Mouse (Mus musculus): ENCODE measurements at regions not wholly inside any gene's neighbourhood (a gene's known extent, or its start where the extent isn't known, plus 50 kb on each side); places are given as distances from the start of the nearest gene placed in this dataset.

DNA sequence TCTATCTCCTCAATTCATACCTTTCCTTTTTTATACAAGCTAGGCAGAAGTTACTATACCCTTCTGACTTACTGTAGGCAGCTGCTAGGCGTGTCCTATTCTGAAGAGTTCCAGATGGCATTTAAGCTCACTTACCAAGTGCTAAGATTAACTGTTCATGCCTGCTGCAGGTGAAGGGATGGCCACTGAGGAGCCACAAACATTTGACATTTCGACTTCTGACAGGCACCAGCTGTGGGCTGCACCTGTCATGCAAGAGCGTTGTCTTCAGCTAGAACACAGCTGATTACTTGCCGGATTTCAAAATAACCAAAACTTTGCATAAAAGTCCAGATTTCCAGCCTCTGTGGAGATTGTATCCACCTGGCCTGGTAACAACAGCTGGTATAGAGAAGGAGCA is 419.7 kb downstream of the Zfp619 start:
- no peak overlapping the region for H3K4me3 ChIP-seq (ENCODE audit: low read depth, low read length)
- no peaks in the 10 kb centered on the region for H3K27me3 ChIP-seq (ENCODE audit: control insufficient read depth, insufficient read depth, low read length)
- H3K4me1 ChIP-seq (ENCODE audit: control insufficient read depth, insufficient read depth, insufficient read length, low read length) = no peaks in the 10 kb centered on the region
- H3K27ac ChIP-seq (ENCODE audit: insufficient read depth, low read depth, low read length) = no peak overlapping the region
- no peaks in the 10 kb centered on the region for H3K36me3 ChIP-seq (ENCODE audit: control insufficient read depth, insufficient read depth, low read length)
- 70% methylated on average over 4 of the region's 4 CpGs for WGBS
- TF ChIP-seq POLR2A (IDR thresholded peaks at IDR 0.05; ENCODE audit: low read depth, low read length) = no peak
- TF ChIP-seq CTCF (IDR thresholded peaks at IDR 0.05; ENCODE audit: extremely low read depth, insufficient read length, insufficient replicate concordance, low read depth, low read length) = no peak

DNA sequence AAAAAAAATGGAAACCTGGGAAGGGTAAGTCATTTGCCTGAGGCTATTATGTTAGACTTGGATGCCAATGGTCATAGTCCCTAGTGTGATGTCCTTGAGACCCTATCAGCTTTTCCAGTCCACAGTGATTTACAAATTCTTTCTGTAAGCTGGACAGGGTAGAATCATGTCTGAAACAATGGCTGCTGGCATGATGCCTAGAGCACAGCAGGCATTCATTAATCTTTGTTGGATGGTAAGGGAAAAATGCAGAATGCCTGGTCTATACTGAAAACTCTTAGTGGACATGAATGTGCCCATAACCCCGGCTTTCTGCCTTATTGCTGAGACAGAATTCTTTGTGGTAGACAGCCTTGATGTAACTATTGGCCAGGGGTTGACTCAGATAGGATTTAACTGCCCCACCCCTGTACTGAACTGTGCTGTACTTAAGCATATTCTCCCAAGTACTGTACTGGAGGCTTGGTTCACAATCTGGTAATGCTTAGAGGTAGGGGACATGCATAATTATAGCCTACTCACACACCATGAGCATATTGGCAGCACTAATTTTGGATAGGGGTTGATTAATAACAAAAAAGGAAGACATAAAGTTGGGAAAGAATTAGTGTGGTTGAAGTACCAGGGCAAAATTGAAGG is 424.8 kb downstream of the Zfp619 start:
- no peaks in the 10 kb centered on the region for H3K27me3 ChIP-seq (ENCODE audit: control insufficient read depth, insufficient read depth, low read length)
- H3K36me3 ChIP-seq (ENCODE audit: control insufficient read depth, insufficient read depth, low read length) = no peaks in the 10 kb centered on the region
- H3K4me1 ChIP-seq (ENCODE audit: control insufficient read depth, insufficient read depth, insufficient read length, low read length) = no peaks in the 10 kb centered on the region
- TF ChIP-seq POLR2A (IDR thresholded peaks at IDR 0.05; ENCODE audit: low read depth, low read length) = no peak
- no peak for TF ChIP-seq CTCF (IDR thresholded peaks at IDR 0.05; ENCODE audit: extremely low read depth, insufficient read length, insufficient replicate concordance, low read depth, low read length)
- WGBS = 42% methylated on average over 1 of the region's 1 CpGs
- H3K27ac ChIP-seq (ENCODE audit: insufficient read depth, low read depth, low read length) = no peak overlapping the region
- no peak overlapping the region for H3K4me3 ChIP-seq (ENCODE audit: low read depth, low read length)

DNA sequence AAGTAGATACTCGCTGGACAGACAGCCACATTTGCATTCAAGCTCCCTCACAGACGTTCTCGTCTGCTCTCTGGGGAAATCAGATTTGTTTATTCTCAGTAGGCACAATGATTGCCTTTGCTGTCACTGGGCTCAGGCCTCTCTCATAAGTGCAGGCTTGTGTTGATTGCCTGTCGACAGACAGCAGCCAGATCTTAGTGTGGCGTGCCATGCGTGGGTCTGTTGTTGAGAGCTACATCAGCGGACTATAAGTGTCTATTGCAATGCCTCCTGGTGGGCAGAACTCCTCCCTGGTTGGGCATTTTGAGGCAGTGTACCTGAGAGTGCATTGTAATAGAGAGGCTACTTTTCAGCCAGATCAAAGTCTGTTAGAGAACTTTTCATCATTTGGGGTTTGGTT is 436.5 kb downstream of the Zfp619 start:
- H3K27ac ChIP-seq (ENCODE audit: insufficient read depth, low read depth, low read length) = no peak overlapping the region
- no peak for TF ChIP-seq CTCF (IDR thresholded peaks at IDR 0.05; ENCODE audit: extremely low read depth, insufficient read length, insufficient replicate concordance, low read depth, low read length)
- no peak for TF ChIP-seq POLR2A (IDR thresholded peaks at IDR 0.05; ENCODE audit: low read depth, low read length)
- no peaks in the 10 kb centered on the region for H3K36me3 ChIP-seq (ENCODE audit: control insufficient read depth, insufficient read depth, low read length)
- WGBS = 57% methylated on average over 7 of the region's 7 CpGs
- H3K4me3 ChIP-seq (ENCODE audit: low read depth, low read length) = no peak overlapping the region
- no peaks in the 10 kb centered on the region for H3K4me1 ChIP-seq (ENCODE audit: control insufficient read depth, insufficient read depth, insufficient read length, low read length)
- H3K27me3 ChIP-seq (ENCODE audit: control insufficient read depth, insufficient read depth, low read length) = no peaks in the 10 kb centered on the region

DNA sequence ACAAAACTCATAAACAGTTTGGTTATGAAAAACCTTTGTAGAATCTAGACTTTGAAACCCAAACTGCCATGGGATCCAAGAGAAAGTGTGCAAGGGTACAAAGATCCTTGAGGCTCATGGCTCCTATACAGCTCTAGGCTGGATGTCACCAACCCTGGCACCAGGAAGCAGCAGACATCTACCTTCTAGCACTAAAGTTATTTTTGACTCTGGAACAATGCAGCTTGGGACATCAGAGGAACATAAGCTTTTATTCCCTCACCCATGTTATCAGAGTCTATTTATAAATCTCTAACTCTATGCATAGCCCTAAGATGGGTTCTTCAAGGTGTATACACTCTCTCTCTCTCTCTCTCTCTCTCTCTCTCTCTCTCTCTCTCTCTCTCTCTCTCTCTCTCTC is 437.4 kb downstream of the Zfp619 start:
- no peaks in the 10 kb centered on the region for H3K36me3 ChIP-seq (ENCODE audit: control insufficient read depth, insufficient read depth, low read length)
- H3K4me1 ChIP-seq (ENCODE audit: control insufficient read depth, insufficient read depth, insufficient read length, low read length) = no peaks in the 10 kb centered on the region
- no peak overlapping the region for H3K4me3 ChIP-seq (ENCODE audit: low read depth, low read length)
- H3K27ac ChIP-seq (ENCODE audit: insufficient read depth, low read depth, low read length) = no peak overlapping the region
- no peaks in the 10 kb centered on the region for H3K27me3 ChIP-seq (ENCODE audit: control insufficient read depth, insufficient read depth, low read length)
- TF ChIP-seq CTCF (IDR thresholded peaks at IDR 0.05; ENCODE audit: extremely low read depth, insufficient read length, insufficient replicate concordance, low read depth, low read length) = no peak
- TF ChIP-seq POLR2A (IDR thresholded peaks at IDR 0.05; ENCODE audit: low read depth, low read length) = no peak

DNA sequence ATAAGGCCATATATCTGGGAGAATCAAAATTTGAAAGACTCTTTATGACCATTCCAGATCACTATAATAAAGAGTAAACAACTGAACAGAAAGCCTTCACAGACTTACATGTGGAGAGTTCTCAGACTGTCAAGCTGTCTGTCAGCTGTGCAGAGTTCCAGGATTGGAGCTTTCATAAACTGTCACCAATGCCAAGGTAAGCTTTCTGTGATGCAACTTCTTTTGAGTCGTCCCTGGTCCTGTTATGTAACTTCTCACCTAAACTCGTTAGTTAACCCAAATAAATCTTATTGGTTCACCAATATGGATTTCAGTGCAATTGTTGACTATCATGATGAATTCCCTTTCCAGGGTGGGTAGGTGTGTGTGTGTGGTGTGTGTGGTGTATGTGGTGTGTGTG is 460.6 kb downstream of the Zfp619 start:
- H3K27me3 ChIP-seq (ENCODE audit: control insufficient read depth, insufficient read depth, low read length) = no peaks in the 10 kb centered on the region
- no peaks in the 10 kb centered on the region for H3K36me3 ChIP-seq (ENCODE audit: control insufficient read depth, insufficient read depth, low read length)
- no peak overlapping the region for H3K4me3 ChIP-seq (ENCODE audit: low read depth, low read length)
- 54% methylated on average over 2 of the region's 2 CpGs for WGBS
- no peak for TF ChIP-seq CTCF (IDR thresholded peaks at IDR 0.05; ENCODE audit: extremely low read depth, insufficient read length, insufficient replicate concordance, low read depth, low read length)
- no peaks in the 10 kb centered on the region for H3K4me1 ChIP-seq (ENCODE audit: control insufficient read depth, insufficient read depth, insufficient read length, low read length)
- no peak overlapping the region for H3K27ac ChIP-seq (ENCODE audit: insufficient read depth, low read depth, low read length)

DNA sequence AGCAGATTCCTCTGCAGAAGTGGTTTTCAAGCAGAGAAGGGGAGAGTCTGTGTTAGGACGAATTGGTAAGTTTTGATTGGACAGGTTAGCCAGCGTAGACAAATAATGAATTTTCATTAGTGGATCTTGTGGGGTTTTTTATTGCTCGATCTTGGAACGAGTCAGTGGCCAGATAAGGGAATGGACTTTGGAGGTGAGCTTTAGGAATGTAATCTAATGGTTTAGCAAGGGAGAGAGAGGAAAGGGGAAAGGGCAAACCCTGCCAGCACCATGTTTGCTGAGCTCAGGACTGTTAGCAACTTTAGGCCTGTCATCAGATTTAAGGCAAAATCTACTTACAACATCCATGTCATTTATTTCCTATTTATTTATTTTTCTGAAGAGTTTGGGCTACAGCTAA is 464.1 kb downstream of the Zfp619 start:
- no peak for TF ChIP-seq CTCF (IDR thresholded peaks at IDR 0.05; ENCODE audit: extremely low read depth, insufficient read length, insufficient replicate concordance, low read depth, low read length)
- TF ChIP-seq POLR2A (IDR thresholded peaks at IDR 0.05; ENCODE audit: low read depth, low read length) = no peak
- Histone ChIP-seq H3K36me3 (ENCODE audit: control insufficient read depth, insufficient read depth, low read length) (no peaks in the 10 kb centered on the region), H3K27ac (ENCODE audit: insufficient read depth, low read depth, low read length) (no peak overlapping the region), H3K4me3 (ENCODE audit: low read depth, low read length) (no peak overlapping the region), H3K27me3 (ENCODE audit: control insufficient read depth, insufficient read depth, low read length) (no peaks in the 10 kb centered on the region), H3K4me1 (ENCODE audit: control insufficient read depth, insufficient read depth, insufficient read length, low read length) (no peaks in the 10 kb centered on the region)
- WGBS = 39% methylated on average over 4 of the region's 4 CpGs
